Mouse (Mus musculus) right cerebral cortex, postnatal 14 days (tissue): ENCODE results near the gene Eed.
"Not testable (repeated sequence)": the region's sequence is repeated elsewhere in the genome, so short reads cannot be mapped to it uniquely, and the experiment has no call there.

Source experiments
- DNase-seq: peaks from one replicate; pipeline ENCODE4 v3.0.0; 2022

The Eed gene

DNA sequence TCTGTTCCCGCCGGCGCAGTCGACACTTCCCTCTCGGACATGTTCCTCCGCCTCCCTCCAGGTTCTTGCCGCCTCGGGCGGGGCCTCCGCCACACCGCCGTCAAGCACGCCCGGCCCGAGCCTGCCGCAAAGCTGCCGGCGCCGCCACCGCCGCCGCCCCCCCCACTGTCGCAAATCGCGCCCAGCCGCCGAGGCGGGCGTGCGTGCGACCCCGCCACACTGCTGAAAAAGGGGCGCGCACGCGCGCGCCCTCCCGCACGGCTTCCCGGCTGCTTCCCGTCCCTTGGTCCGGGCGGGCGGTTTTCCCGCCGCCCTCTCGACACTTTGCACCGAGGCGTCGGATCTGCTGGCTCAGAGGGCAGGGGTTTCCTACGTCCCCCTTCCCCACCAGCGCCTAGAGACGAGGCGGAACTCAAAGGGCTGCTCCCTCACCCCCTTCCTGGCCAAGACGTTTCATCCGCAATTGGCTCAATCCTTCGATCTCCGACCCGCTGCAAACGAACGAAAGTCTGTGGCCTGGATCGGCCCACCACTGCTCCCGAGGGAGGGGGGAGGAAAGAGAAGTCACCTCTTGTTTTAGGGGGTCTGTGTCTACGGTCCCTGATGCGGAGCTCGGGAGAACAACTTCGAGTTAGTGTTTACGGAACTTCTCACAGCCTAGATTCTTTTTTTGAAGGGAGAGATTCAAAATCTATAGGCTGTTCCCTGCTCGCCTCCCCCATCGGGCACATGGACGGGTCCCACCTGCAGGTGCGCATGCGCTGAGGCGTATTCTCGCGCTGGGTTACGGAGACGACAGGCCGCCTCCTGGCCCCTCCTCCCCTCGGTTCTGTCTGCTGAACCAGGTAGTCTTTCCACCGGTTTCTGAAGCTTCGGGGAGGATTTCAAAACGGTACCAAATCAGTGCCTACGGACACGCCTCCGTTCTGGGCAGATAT lies at the start of gene Eed:
TSS of gene Eed (minus strand) at position 499 of the 938 bp plus-strand sequence.
- peak; percentile 95 for DNase-seq

DNA sequence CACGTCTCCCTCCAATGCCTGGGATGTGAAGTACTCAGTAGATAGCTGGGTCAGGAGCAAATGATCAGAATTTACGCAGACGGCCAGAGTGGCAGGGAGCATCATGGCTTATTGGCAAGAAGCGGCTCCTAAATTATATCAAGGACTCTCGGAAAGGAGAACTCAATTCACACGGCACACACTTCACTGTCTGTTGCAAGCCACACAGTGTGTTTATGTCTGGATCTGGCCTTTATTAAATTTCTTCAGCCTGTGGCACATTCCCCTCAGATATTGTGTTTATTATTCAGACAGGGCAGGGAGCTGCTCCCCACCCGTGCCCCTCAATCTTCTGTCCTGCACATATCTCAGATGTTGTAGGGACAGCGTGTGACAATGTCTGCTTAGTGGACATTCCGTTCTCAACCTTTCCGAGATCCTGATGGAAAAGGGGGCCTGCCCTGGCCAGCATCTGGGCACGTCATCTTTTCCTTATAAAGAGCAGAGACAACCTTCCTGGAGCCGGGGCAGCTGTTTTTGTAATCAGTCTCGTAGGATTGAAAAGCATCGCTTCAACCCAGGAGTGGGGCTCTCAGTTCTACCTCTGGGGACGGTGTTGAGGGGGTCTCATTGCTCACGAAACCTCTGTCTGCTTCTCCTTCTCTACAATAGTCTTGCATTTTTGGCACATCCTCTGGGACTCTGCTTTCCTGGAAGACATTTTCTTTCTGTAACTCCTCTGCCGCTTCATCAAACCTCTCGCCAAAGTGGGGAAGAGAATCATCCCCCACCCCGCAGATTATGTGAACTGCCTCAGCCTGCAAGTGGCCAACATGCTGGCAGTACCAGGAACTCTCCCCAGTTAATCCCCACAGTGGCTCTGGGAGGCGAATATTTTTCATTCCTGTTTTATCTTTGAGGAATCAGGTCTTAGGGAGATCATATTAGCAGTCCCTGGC lies 49.0 kb upstream of the Eed start:
- DNase-seq = no peak

- DNase-seq = peak; percentile 47
These were observed 48.2 kb upstream of the Eed start for GRCm38 (mm10) chr7:90028888-90029547.

DNA sequence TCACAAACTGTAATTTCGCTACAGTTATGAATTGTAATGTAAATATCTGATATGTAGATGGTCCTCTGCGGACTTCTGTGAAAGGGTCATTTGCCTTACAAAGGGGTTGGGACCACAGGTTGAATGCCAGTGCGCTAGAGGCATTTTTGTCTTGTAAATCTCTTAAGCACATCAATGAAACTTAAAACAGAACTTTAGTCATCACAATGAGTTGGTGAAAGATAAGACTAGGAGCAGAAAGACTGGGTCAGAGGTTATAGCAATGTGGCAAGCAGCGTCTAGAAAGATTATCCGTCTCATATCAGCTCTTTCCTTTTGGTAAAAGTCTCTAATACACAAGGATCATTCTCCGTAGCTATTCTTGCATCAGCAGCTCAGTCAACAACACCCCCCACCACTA lies 44.2 kb upstream of the Eed start:
- DNase-seq = no peak

DNA sequence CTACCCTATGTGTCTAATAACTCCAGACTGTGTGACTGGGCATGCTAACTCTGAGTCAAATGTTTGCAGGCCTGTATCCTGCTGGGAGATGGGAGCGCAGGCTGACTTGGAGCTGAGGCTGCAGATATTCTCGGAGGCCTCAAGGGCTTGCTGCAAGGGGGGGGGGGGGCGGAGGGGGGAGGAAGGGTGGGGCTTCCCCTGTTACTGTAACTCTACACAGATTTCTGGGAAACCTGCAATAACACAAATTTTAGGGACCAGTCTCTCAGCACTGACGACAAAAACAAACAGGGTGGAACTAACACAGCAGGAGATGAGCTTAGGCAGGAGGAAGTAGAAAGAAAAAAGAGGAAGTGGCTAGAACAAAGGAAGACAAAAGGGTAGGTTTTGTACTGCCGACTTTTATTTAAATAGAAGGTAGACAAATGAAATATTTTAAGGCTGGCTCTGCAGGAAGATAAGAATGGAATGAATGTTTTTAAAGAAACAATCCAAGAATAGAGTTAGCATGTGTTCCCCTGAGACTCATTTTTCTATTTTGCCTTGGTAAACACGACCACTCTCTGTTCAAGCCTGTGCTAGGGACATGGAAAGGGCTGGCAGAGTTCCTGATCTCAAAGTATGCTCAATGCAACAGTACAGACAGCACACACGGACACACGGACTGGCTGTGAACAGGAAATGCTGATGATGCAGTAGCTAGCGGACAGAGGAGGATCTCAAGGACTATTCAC lies 42.4 kb upstream of the Eed start:
- no peak for DNase-seq

GRCm38 (mm10) chr7:90020331-90020730 lies 39.5 kb upstream of the Eed start:
- DNase-seq = no peak

GRCm38 (mm10) chr7:90019570-90019969 lies 38.8 kb upstream of the Eed start:
- no peak for DNase-seq

- DNase-seq = no peak
These were observed 36.3 kb upstream of the Eed start for GRCm38 (mm10) chr7:90016930-90017588.

- no peak for DNase-seq
These were observed 35.7 kb upstream of the Eed start for GRCm38 (mm10) chr7:90016459-90016858.

- DNase-seq = no peak
These were observed 26.2 kb upstream of the Eed start for GRCm38 (mm10) chr7:90006667-90007653.

GRCm38 (mm10) chr7:90004781-90005180 lies 24.0 kb upstream of the Eed start:
- DNase-seq = no peak

DNA sequence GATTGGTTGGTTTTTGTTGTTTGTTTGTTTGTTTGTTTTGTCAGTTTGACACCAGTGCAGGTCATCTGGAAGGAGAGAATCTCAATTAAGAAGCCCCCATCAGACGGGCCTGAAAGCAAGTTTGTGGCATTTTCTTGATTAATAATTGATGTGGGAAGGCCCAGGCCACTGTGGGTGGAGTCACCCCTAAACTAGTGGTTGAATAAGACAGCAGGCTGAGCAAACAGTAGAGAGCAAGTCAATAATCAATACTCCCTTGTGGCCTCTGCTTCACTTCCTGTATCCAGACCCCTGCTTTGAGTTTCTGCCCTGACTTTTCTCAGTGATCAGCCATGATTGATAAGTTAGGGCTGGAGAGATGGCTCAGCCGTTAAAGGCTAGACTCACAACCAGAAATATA lies 21.6 kb upstream of the Eed start:
- DNase-seq = no peak

GRCm38 (mm10) chr7:89999491-89999890 lies 18.7 kb upstream of the Eed start:
- DNase-seq = no peak

DNA sequence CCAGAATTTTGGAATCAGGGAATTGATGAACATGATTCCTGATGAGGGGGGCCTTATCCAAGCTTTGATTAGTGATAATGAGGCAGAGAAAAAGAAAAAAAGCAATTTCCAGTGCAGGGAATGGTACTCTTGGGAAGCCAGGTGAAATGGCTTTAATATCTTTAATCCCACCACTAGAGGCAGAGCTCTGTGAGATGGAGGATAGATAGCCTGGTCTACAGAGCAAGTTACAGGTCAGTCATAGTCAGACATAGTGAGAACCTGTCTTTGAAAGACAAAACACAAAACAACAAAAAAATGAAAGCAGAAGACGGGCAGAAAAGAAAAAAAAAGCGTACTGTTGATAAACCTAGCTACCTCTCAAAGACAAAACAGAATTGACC lies 17.8 kb upstream of the Eed start:
- no peak for DNase-seq

DNA sequence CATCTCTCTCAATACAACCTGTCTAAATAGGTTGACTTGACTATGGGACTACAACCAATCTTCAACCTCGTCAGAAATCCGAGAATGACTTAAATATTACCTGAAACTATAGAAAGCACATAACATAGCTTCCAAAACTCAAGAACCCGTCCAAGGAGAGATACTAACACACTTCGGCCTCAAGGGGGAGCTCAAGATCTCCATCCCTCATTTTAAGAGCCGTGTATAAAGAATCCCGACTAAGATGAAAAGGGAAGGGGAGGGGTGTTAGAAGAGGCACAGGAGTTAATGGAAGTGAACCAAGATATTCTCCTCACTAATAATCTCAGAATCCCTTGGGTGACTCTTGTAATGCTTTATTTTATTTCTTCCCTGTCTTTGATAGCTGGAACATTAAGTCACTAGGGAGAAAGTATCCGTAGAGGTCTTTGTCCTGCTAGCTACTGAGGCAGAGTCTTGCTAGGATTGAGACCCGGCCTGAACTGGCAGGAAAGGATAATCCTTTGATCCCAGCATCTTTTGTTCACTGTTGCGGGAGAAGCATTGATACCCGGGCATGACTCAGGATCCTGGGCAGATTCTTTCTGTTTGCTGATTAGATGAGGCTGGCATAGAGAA lies 17.3 kb upstream of the Eed start:
- DNase-seq = peak; percentile 14

DNA sequence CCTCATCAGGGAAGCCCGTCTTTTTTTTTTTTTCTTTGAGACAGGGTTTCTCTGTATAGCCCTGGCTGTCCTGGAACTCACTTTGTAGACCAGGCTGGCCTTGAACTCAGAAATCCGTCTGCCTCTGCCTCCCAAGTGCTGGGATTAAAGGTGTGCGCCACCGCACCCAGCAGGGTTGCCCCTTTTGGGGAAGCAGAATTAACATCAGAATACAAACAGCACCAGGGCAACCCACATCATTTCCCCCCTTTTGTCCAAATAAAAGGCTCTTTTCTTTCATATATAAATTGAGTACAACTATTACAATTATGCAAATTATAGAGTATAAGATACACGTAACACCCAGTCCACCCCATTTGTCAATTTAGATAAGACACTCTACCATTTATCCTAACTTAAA lies 16.7 kb upstream of the Eed start:
- DNase-seq = not testable (repeated sequence)

DNA sequence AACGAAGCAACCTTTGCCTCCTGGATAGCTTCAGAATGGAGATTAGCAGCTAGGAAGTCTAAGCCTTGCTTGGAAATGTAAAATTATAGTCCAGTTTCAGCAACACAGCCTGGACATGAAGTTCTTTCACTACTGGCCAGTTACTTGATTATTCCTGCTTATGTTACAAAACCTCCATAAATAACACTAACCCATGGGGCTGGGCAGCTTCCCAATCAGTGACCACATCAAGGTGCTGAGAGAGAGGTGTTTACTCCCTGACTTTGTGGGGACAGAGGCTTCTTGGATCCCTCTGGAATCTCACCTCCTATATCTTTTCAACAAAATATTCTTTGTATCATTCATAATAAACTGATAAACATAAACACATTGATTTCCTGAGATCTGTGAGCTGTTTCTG lies 12.3 kb upstream of the Eed start:
- no peak for DNase-seq

DNA sequence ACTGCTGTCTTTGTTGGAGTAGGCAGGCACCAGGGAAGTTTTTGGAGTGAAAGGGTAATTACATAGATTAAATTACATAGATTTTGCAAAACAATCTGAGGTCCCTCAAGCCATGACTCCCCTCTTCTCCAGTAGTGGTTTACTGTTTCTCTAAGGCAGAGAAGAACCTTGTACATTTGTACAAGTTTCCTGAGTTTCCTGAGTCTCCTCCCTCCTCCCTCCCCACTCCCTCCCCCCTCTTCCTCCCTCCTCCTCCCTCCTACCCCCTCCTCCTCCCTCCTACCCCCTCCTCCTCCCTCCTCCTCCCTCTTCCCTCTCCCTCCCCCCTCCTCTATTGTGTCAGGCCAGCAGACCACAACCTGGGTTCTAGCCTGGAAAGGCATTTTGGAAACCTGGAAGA lies 3.6 kb upstream of the Eed start:
- DNase-seq = no peak

GRCm38 (mm10) chr7:89983441-89983840 lies 2.7 kb upstream of the Eed start:
- DNase-seq = no peak

DNA sequence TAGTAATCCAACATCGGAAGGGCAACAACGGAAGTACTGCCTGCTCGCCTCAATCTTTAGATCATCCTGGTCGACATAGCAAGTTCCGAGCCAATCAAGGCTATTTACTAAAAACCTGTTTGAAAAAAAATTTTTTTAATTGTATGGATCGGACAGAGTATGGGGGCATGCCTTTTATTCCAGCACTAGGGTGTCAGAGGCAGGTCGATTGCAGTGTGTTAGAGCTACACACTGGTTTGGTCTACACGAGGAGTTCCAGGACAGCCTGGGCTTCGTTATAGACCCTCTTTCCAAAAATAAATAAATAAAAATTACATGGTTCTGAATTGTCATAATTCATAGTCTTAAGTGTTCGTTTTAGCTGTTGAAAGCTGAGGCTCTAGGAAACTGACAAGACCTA lies 774 bp upstream of the Eed start:
- no peak for DNase-seq
